Comparison of ENCODE assay signal across 18 mouse cellular contexts in genomic region chr2:38359811-38360210, GRCm38 (mm10). TPM values are rescaled to one million over a fixed set of nuclear protein-coding genes. Genes with fewer than 3 reads are reported as not detected.
DNase-seq lines count a peak whose midpoint lies in the region; ATAC-seq lines count a peak whose summit lies in the region.
"Had no signal": no experiment of that assay in that cellular context is flagged by ENCODE, and none has a peak within 500 bp of the region (broad histone marks: within the 10 kb centered on the region; RNA-seq: fewer than 3 reads in every experiment).

No protein-coding gene starts in this region.

- peak overlapping the region; percentile 68 for H3K4me2 ChIP-seq in midbrain, embryonic 13.5 days (replicated peaks)
- no peak overlapping the region for H3K4me2 ChIP-seq in heart, embryonic 11.5 days
- H3K4me2 ChIP-seq: lung, embryonic 15.5 days; stomach, embryonic 15.5 days had no signal

- no peak overlapping the region; the same call in 1 of the 2 replicates for H3K9ac ChIP-seq in midbrain, embryonic 13.5 days (replicated peaks)
- no peak overlapping the region for H3K9ac ChIP-seq in heart, embryonic 11.5 days (ENCODE audit: low read depth, low read length)
- H3K9ac ChIP-seq: lung, embryonic 15.5 days; stomach, embryonic 15.5 days had no signal

- peak; percentile 45 to 59 for DNase-seq in layer of hippocampus, postnatal 14 days (ENCODE audit: low spot score in 2 of 2)
- DNase-seq in layer of hippocampus, postnatal 25 days (ENCODE audit: extremely low spot score in 1 of 2, low spot score in 1 of 2), result no peak
- peak; percentile 50 for DNase-seq in embryo, embryonic 10 days (ENCODE audit: low spot score)
- DNase-seq in forebrain, embryonic 10.5 days (ENCODE audit: extremely low spot score, low spot score), result no peak
- DNase-seq: cerebellum, postnatal 14 days; heart, postnatal 36 days; kidney, adult 9 months; right cerebral cortex, postnatal 4 days; thymus, postnatal 25 days had no signal

- ATAC-seq in midbrain, embryonic 13.5 days, result no peak
- ATAC-seq in erythroid progenitor cell, adult 5-6 weeks (replicated peaks; ENCODE audit: low FRiP score, poor library complexity, severe bottlenecking), result no peak
- ATAC-seq in heart, embryonic 11.5 days (replicated peaks; ENCODE audit: insufficient number of reproducible peaks, low FRiP score, low TSS enrichment), result no peak
- ATAC-seq: CD4-positive, CD25-positive, alpha-beta regulatory T cell, adult 4 months had no signal

- H3K9me3 ChIP-seq in forebrain, embryonic 10.5 days, result no peaks in the 10 kb centered on the region
- no peaks in the 10 kb centered on the region for H3K9me3 ChIP-seq in midbrain, embryonic 13.5 days
- H3K9me3 ChIP-seq in heart, embryonic 11.5 days (replicated peaks; ENCODE audit: control insufficient read depth, low read length), result no peaks in the 10 kb centered on the region
- H3K9me3 ChIP-seq: limb, embryonic 13.5 days; lung, embryonic 15.5 days; stomach, embryonic 15.5 days had no signal

- peak overlapping the region; percentile 96 for H3K27ac ChIP-seq in forebrain, embryonic 10.5 days
- H3K27ac ChIP-seq in midbrain, embryonic 13.5 days, result 0 out of 2 replicates have a peak overlapping the region, but pooled peaks have one; percentile 0
- H3K27ac ChIP-seq in heart, embryonic 11.5 days (ENCODE audit: low read depth, low read length), result no peak overlapping the region
- H3K27ac ChIP-seq: limb, embryonic 13.5 days; lung, embryonic 15.5 days; stomach, embryonic 15.5 days had no signal

- peak overlapping the region; percentile 68 for H3K4me3 ChIP-seq in forebrain, embryonic 10.5 days
- peak overlapping the region; percentile 63 for H3K4me3 ChIP-seq in midbrain, embryonic 13.5 days (replicated peaks)
- no peak overlapping the region for H3K4me3 ChIP-seq in heart, embryonic 11.5 days (ENCODE audit: low read depth, low read length)
- H3K4me3 ChIP-seq: limb, embryonic 13.5 days; lung, embryonic 15.5 days; myocyte; stomach, embryonic 15.5 days had no signal

- 17% methylated on average over 13 of the region's 13 CpGs for WGBS in forebrain, embryonic 10.5 days
- 7% methylated on average over 13 of the region's 13 CpGs for WGBS in midbrain, embryonic 13.5 days
- 10% methylated on average over 13 of the region's 13 CpGs for WGBS in heart, embryonic 11.5 days (ENCODE audit: insufficient replicate concordance)

- H3K36me3 ChIP-seq in forebrain, embryonic 10.5 days (replicated peaks), result peaks cover 95% of the 10 kb centered on the region
- peaks cover 31% of the 10 kb centered on the region for H3K36me3 ChIP-seq in midbrain, embryonic 13.5 days
- no peaks in the 10 kb centered on the region for H3K36me3 ChIP-seq in heart, embryonic 11.5 days (ENCODE audit: control insufficient read depth, insufficient read depth, low read length)
- H3K36me3 ChIP-seq: lung, embryonic 15.5 days; stomach, embryonic 15.5 days had no signal

- H3K4me1 ChIP-seq in forebrain, embryonic 10.5 days, result peaks cover 75% of the 10 kb centered on the region
- H3K4me1 ChIP-seq in midbrain, embryonic 13.5 days (replicated peaks), result peaks cover 35% of the 10 kb centered on the region
- H3K4me1 ChIP-seq in heart, embryonic 11.5 days (ENCODE audit: control insufficient read depth, insufficient read depth, low read length), result peaks cover 9% of the 10 kb centered on the region; the same call in 1 of the 2 replicates

- H3K27me3 ChIP-seq in forebrain, embryonic 10.5 days (ENCODE audit: poor library complexity, severe bottlenecking), result peaks cover 96% of the 10 kb centered on the region
- peaks cover 90% of the 10 kb centered on the region for H3K27me3 ChIP-seq in midbrain, embryonic 13.5 days
- H3K27me3 ChIP-seq in heart, embryonic 11.5 days (ENCODE audit: control insufficient read depth, insufficient read depth, low read length), result peaks cover 91% of the 10 kb centered on the region

RNA-seq across cellular contexts. Expression of gene Lhx2, which starts 20.7 kb away (rescaled TPM):
- total RNA-seq in layer of hippocampus, postnatal 14 days (2021), result 100 to 1,000 TPM in 1 of 2 experiments, 10 to 100 TPM in 1; 96.7 to 100 TPM
- total RNA-seq in layer of hippocampus, postnatal 25 days (2021), result 10 to 100 TPM; 96.0 to 98.3 TPM
- 108 and 115 TPM in 2 replicates for polyA plus RNA-seq in forebrain, embryonic 10.5 days (2016; fragmentation: Nextera tagmentation; extraction: Ambion mirVana)
- polyA plus RNA-seq in midbrain, embryonic 13.5 days (2015; fragmentation: Nextera tagmentation; extraction: Ambion mirVana), result 89.3 and 97.3 TPM in 2 replicates
- not detected in 2 replicates for total RNA-seq in erythroid progenitor cell, adult 5-6 weeks (2015; ENCODE audit: low replicate concordance)
- total RNA-seq in erythroid progenitor cell, adult 5-6 weeks (2017; ENCODE audit: low replicate concordance), result not detected in 2 replicates
- 0.49 and 0.68 TPM in 2 replicates for polyA plus RNA-seq in heart, embryonic 11.5 days (2014; fragmentation: Nextera tagmentation; extraction: Ambion mirVana)
- total RNA-seq: gastrocnemius, adult 18-20 months; heart, postnatal 36 days had no signal
- polyA plus RNA-seq: CD4-positive, CD25-positive, alpha-beta regulatory T cell, adult 4 months; lung, embryonic 15.5 days had no signal

Comparison
In these comparisons a context has a peak if more than half of its experiments do, and no peak if none do; other contexts are left out.
1. DNase-seq: peak in layer of hippocampus, postnatal 14 days (2 of 2) and embryo, embryonic 10 days (single experiment); none in layer of hippocampus, postnatal 25 days (0 of 2) and forebrain, embryonic 10.5 days (single experiment).
2. RNA of gene Lhx2, which starts 20.7 kb away (total RNA-seq): 96.7 to 100 TPM in layer of hippocampus, postnatal 14 days and 96.0 to 98.3 TPM in layer of hippocampus, postnatal 25 days; not detected in erythroid progenitor cell, adult 5-6 weeks; every median in the first group is over 10 times any median in the second.